Mouse (Mus musculus) liver, adult 2 months (tissue): Measurements from ENCODE around the gene Unc13a.

Source experiments
- CTCF ChIP-seq: fragments of 200-500 bp; IDR thresholded peaks from 2 replicates; pipeline ENCODE4 v1.5.1; 2011; ENCODE audit warnings: low read depth, low read length, control low read depth
- POLR2A ChIP-seq: fragments of 200-500 bp; IDR thresholded peaks from 2 replicates; pipeline ENCODE4 v1.6.1; 2011; ENCODE audit warnings: low read length, control low read depth; ENCODE audit not compliant: insufficient read depth; ENCODE audit errors: extremely low read depth

GRCm38 (mm10) chr8:71667256-71667655 is 4.3 kb downstream of the Unc13a start:
- TF ChIP-seq POLR2A (no peak), CTCF (no peak)
